ENCODE assay signal across 18 mouse cellular contexts in the genomic region with DNA sequence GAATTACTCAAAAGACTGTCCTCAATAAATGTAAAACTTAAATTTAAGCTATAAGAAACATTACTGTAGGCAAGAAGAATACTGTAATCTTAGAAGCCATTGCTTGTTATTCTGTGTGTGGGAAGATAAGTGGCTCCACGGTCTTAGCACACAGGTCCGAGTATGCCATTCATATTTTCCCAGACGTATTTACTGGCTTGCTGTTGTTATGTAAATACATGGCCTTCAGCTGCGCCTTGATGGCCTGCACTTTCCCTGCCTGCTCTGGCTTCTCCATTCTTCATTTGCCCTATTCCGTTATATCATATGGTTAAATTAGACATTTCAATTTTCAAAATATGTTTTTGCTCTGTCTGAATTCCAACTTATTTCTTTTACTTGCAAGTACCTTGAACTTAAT.
"Had no signal": no experiment of that assay in that cellular context is flagged by ENCODE, and none has a peak within 500 bp of the region (broad histone marks: within the 10 kb centered on the region; RNA-seq: fewer than 3 reads in every experiment).

No protein-coding gene starts in this region.

- H3K36me3 ChIP-seq: liver, embryonic 12.5 days; midbrain, embryonic 10.5 days; neural tube, embryonic 13.5 days; neural tube, embryonic 15.5 days had no signal

- H3K27me3 ChIP-seq: liver, embryonic 12.5 days; neural tube, embryonic 13.5 days; neural tube, embryonic 15.5 days had no signal

- H3K4me1 ChIP-seq: liver, embryonic 12.5 days; midbrain, embryonic 10.5 days; neural tube, embryonic 13.5 days; neural tube, embryonic 15.5 days had no signal

- H3K27ac ChIP-seq: liver, embryonic 12.5 days; liver, embryonic 14.5 days; midbrain, embryonic 10.5 days; neural tube, embryonic 13.5 days; neural tube, embryonic 15.5 days had no signal

- H3K9ac ChIP-seq: liver, embryonic 12.5 days; liver, embryonic 14.5 days; lung, embryonic 14.5 days; neural tube, embryonic 13.5 days; neural tube, embryonic 15.5 days had no signal

- H3K4me3 ChIP-seq: liver, embryonic 12.5 days; midbrain, embryonic 10.5 days; myocyte; neural tube, embryonic 13.5 days; neural tube, embryonic 15.5 days had no signal

- ATAC-seq: liver, embryonic 12.5 days had no signal

- DNase-seq: lung, adult 18-20 months; lung, embryonic 14.5 days; lung, postnatal 10 days; lung, postnatal 4 days; retina, postnatal 1 day; right cerebral cortex, adult 18-20 months; right cerebral cortex, postnatal 25 days; right cerebral cortex, postnatal 4 days; spleen, adult 18-20 months; thymus, adult 18-20 months; thymus, postnatal 14 days; thymus, postnatal 36 days had no signal

- H3K4me2 ChIP-seq: liver, embryonic 12.5 days; lung, embryonic 14.5 days; neural tube, embryonic 13.5 days; neural tube, embryonic 15.5 days had no signal

- H3K9me3 ChIP-seq: liver, embryonic 12.5 days; midbrain, embryonic 10.5 days; neural tube, embryonic 13.5 days; neural tube, embryonic 15.5 days had no signal
